Mouse (Mus musculus) kidney, postnatal 14 days (tissue): ENCODE data around the gene Loxl1.
A peak's percentile ranks its signal among the peaks of the same experiment; 100 is the strongest.
"Not testable (repeated sequence)": the region's sequence is repeated elsewhere in the genome, so short reads cannot be mapped to it uniquely, and the experiment has no call there.

Experiments used
- DNase-seq: peaks from one replicate; pipeline ENCODE4 v3.0.0; 2022; ENCODE audit warnings: mixed read lengths

The Loxl1 gene

DNA sequence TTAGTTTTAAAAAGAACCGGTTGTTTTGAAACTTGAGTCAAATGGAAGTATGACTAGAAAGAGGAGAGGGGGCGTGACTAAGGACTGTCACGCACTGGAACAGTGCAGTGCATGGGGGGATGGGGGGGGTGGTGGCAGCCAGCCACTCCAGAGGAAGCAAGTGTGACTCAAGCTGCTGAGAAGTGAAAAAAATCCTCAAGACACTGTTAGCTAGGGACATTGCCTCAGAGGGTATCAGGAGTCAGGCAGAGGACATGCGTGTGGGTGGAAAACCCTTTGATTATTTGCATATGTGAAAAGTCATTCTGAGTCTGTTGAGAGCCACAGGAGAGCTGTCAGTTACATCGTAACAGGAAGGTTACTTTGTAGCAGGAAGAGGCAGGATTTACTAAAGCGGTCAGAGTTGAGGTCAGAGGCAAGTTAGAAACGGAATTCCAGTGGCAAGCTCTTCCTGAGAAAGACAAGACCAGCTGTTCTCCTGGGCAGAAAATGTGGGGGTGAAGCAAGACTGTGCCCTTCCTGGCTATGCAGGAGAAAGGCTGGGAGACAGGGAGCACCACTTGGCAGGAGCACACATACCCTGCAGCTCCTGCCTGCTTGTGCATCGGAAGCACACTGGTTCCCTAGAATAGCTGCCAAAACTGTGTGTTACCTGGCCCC is 37.7 kb downstream of the Loxl1 start:
- DNase-seq: peak; percentile 77

DNA sequence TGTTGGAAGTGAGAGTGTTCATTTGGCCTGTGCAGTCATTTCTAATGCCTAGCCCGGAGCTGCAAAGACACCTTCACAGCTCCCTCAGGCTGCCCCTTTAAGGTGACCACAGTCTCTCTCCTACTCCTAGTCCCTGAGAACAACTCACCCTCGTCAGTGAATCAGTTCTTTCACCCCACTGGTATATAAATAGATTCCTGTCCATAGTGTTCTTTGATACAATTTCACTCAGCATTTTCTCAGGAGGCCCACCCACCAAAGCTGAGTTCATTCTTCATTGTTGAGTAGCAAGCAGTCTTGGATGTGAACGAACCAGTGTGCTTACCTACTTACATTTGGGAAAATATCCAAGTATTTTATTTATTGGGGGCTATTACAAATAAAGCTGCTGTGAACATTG is 38.4 kb downstream of the Loxl1 start:
- DNase-seq: no peak

DNA sequence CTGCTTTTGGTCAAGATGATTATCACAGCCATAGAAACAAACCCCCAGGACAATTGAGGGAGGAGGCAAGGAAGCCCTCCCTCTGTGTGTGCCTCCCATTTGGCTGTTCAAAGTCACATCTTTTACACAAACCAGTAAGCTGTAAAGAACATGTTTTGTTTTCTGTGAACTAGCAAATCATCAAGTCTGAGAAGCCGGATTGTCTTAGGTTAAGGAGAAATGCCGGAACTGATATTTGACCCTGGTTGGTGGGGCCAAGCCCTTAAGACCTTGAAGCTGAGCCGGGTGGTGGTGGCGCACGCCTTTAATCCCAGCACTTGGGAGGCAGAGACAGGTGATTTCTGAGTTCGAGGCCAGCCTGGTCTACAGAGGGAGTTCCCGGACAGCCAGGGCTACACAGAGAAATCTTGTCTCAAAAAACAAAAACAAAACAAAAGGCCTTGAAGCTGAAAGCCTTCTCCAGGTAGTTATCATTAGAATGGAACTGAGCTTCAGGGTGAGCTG is 38.8 kb downstream of the Loxl1 start:
- DNase-seq: no peak

DNA sequence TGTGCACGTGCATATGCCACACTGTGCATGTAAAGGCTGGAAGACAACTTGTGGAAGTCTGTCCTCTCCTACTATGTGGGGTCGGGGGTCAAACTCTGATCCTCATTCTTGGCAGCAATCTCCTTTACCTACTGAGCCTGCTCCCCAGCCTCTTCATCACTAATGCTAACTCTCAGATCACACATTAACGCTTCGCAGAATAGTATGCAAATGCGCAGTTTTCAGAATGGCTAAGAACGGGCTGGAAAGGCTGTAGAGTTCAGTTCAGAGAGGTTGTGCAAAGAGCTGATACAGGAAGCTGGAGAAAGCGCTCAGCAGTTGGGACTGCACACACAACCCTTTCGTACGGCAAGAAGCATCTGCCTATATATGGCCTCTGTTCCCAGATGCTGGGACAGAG is 40.1 kb downstream of the Loxl1 start:
- no peak for DNase-seq

DNA sequence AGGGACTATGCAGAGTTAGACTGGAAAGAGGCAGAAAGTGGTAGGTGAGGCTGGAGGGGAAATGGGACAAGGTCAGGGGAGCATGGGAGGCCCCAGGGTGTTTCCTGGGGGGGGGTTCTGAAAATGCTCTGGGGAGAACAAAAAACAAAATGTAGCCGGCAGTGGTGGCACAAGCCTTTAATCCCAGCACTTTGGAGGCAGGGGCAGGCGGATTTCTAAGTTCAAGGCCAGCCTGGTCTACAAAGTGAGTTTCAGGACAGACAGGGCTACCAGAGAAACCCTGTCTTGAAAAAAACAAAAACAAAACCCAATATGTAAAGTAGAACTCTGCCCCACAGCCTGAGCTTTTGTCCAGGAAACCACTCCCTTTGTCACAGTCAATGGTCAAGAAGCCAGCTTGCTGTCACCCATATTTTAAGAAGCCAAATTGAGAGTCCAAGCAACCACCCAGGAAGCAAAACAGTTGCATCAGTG is 40.9 kb downstream of the Loxl1 start:
- DNase-seq: no peak

DNA sequence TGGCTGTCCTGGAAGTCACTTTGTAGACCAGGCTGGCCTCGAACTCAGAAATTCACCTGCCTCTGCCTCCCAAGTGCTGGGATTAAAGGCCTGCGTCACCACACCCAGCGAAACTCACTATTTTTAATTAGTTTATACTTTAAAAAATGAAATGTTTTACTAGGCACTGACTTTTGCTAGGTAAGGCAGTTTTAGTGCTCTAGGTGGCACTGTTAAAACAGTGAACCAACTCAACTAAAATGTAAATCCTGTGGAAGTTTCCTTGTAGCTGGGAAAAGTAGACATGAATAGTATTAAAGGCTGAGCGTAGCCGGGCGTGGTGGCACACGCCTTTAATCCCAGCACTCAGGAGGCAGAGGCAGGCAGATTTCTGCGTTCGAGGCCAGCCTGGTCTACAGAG is 41.4 kb downstream of the Loxl1 start:
- not testable (repeated sequence) for DNase-seq

DNA sequence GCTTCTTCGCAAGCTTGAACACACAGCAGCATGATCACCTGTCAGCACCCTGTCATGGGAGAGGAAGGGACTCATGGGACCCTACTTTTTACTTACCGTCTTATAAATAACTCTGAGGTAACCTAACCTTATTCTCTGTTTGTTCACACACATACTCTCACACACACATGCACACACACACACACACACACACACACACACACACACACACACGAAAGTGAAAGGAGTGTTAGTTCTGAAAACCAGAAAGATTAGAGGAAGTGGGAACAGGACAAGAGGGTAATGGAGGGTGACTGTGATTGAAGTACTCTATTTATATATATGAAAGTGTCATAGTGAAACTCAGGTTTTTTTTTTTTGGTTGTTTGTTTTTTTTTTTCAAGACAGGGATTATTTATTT is 41.9 kb downstream of the Loxl1 start:
- DNase-seq: no peak

DNA sequence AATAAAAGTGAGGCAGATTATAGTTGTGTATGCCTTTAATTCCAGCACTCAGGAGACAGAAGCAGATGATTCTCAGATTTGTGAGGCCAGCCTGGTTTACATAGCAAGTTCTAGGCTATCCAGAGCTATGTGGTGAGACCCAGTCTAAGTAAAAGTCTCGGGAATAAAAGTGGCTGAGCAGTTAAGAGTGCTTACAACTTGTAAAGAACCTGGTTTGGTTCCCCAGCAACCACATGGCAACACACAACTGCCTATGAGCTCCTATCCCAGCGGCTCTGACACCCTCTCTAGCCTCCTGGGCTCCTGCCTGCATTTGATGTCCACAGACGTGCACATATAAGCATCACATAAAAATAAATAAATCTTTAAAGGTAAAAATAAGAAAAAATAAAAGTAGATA is 42.9 kb downstream of the Loxl1 start:
- DNase-seq: no peak

DNA sequence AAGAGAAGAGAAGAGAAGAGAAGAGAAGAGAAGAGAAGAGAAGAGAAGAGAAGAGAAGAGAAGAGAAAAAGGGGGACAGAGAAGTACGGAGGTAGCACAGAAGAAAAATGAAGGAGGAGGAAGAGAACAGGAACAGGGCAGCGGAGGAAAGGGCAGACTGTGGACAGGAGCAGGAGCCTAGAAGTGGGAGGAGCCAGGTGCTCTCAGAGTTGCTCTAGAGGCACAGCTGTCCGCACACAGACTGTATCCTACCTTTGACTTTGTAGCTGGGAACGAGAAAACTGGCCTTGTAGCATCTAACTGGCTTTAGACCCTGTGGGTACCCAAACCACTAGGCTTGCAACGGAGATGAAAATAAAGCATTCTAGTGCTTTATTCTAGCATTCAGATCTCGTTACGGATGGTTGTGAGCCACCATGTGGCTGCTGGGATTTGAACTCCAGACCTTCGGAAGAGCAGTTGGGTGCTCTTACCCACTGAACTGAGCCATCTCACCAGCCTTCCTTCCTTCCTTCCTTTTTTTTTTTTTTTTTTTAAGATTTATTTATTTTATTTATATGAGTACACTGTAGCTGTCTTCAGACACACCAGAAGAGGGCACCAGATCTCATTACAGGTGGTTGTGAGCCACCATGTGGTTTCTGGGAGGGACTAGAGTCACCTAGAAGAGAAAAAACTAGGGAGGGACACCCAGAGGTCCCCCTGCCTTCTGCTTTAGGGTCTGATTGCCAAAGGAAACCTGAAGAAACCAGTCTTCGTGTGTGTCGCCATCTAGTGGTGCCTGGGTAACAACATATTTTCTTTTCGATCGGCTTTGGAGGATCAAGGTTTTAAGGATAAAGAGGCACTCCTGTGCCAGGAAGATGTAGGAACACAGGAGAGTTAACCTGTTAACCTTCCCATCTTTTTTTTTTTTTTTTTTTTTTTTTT is 44.3 kb downstream of the Loxl1 start:
- DNase-seq: peak; percentile 76

DNA sequence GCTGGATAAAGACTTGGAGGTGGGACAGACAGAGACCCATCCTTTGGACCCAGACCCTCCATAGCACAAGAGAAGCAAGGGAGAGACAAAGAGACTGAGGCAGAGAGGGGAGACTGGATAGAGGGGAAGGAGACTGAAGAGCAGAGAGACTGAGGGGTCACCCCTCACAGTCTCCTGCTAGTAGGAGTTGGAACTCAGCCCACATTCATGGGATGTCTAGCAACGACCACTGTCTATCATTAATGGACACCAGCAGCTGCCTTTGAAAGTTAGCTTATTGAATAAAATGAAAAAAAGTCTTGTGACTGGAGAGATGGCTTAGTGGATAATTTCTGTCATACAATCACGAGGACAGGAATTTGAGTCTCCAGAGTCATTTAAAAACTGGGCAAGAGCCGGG is 45.9 kb downstream of the Loxl1 start:
- DNase-seq: no peak

DNA sequence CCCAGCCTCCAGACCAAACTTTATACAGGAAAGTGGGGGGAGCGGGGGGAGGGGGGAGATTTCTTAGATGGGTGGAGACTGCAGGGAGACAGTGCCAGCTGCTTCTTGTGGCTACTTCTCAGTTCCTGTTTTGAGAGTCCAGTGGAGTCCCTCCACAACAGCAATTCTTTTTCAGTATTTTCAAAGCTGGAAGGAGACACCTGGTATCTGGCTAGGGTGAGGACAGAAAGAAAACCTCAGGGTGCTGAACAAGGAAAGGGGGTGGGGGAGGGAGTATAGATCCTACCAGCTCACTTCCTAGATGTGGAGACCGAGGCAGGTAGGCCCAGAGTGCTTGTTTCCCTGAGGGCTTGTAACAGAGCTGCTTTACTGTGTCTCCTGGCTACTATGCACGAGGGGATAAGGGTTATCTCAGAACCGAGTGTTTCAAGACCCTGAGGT is 46.4 kb downstream of the Loxl1 start:
- no peak for DNase-seq

DNA sequence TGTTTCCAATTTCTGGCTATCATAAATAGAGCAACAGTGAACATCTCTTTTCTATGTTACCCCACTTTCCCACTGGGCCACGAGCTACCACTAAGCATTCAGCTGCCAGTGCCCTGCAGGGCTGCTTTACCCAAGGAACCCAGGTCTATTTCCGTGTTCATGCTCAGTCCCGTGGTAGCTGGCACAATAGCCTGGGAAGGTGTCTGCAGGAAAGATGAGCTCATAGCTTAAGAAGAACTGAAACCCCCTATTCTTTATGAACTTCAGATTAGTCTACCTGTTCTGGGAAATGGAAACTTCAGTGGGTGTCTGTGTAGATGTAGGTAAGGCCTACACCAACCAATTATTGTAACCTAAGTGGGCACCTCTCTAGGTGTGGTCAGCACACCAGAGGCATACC is 47.6 kb downstream of the Loxl1 start:
- DNase-seq: no peak

DNA sequence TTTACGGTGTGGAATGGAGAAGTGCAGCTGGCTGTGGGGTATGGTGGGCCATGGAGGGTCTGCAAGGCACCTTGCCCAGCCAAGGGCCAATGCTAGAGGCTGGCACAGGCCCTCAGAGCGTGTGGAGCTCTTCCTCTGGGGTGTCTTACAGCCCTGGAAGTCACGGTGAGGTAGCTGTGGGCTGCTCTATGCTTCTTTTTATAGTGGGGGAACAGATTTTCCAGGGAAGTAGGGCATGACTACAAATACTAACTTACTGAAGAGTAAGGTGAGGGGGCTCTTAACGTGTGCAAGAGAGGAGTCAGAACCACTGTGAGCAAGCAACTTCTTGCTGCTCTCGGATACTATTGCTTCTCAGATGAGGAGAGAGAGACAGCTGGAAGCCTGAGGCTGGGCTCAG is 50.5 kb downstream of the Loxl1 start:
- DNase-seq: no peak

DNA sequence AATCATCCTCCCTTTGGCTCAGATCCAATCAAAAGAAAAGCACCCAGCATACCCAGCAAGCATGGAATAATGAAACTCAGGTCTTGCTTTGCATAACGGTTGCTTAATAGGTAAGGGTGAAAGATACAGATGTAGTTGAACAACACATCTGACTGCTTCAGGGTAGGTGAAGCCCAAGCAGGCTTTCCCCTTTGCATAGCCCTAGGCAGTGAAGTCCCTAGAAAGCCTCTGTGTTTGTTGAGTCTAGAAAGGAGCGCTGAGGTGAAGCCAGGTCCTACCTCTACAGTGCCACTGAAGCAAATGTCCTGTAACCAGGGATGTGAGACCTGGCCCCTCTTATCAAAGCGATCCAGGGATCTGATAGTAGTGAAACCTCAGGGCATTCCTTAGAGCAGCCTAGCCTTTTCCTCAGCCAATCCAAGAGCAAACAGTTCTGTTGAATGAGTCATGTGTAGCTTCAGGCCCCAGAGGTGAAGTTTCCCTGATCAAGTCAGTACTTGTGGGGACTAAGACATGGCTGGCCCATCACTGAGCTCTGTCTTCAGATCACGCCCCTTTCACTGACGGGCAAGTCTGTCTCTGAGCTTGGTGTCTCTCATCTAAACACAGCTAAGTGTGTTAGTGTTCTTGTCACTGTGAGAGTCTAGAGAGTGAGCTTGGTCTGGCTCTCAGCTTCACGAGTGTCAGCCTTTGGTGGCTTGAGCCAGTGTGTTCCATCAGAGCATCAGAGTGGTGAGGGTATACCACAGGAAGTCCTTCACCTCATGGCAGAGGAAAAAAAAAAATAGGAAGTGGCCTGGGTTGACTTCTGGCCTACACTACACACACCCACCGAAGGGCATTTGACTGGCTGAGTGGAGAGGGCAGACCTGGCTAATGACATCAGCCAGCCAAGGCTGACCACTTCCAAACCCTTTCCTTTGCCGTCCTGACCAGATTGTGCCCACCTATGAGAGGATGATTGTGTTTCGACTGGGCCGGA is 57.0 kb downstream of the Loxl1 start:
- DNase-seq: no peak

DNA sequence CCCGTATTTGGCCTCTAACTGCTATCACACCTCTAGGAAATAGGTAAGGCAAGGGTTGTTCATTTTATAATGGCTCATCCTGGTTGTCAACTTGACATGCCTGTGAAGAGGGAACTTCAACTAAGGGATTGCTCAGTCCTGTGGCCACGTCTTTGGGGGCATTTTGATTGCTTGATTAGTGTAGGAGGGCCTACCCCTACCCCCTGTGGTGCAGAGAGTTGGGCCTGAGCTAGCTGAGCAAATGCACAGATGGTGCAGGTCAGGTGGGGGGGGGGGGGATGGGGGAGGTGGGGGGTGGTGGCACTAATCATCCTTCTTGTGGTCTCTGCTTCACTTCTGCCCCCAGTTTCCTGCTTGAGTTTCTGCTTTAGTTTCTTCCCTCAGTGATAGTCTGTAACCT is 57.9 kb downstream of the Loxl1 start:
- DNase-seq: no peak

DNA sequence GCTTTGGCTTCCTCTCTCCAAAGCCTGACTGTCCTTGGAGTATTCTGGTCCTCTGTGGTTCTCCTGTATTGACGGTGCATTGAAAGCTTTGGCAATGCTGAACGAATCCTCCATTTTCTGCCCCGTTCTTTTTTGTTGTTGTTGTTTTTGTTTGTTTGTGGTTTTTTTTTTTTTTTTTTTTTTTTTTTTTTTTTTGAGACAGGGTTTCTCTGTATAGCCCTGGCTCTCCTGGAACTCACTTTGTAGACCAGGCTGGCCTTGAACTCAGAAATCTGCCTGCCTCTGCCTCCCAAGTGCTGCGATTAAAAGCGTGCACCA is 59.2 kb downstream of the Loxl1 start:
- not testable (repeated sequence) for DNase-seq

DNA sequence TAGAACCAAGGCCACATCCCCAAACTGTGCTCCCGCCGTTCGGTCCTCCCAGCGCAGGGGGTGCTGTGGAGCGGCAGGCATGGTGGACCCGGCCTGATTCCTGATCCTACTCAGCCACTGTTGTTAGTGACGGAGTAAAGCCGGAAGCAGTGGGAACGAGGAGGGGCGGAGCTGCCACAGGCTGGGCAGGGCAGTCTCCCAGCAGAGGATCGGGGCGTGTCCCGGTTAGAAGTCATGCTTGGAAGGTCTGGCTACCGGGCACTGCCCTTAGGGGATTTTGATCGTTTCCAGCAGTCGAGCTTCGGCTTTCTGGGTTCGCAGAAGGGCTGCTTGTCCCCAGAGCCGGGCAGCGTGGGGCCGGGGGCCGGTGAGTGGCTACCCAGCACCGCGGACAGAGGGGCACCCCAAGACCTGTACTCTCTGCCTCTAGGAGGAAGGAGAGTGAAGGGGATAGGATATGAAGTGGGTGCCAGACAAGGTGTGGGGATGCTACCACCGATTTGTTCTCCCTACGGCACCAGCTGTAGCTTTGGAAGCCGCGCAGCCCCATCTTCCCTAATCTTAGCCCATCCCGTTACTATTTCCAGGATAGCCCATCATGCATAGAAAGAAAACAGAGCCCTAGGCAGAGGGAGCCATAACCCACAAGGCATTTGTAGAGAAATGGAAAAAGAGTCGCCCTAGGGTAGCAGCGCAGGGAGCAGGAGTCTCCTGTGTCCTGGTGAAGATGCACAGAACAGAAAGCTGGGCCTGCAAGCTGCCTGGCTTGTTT is 59.8 kb downstream of the Loxl1 start, which contains the start of gene Stoml1:
Gene Stoml1 (plus strand): TSS at position 132 of the 772 bp plus-strand sequence.
- peak; percentile 96 for DNase-seq

DNA sequence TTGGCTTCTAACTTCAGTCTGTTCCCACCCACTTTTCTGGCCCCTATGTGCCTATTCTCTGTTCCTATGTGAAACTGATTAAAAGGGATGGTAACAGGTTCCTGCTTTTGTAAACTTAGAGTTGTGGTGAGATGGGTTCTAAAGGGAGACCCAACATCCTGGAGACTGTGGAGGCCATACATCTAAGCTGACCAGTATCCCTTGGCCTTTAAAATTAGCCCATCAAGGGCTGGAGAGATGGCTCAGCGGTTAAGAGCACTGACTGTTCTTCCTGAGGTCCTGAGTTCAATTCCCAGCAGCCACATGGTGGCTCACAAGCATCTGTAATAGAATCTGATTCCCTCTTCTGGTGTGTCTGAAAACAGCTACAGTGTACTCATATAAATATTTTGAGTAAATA is 62.3 kb downstream of the Loxl1 start:
- not testable (repeated sequence) for DNase-seq

DNA sequence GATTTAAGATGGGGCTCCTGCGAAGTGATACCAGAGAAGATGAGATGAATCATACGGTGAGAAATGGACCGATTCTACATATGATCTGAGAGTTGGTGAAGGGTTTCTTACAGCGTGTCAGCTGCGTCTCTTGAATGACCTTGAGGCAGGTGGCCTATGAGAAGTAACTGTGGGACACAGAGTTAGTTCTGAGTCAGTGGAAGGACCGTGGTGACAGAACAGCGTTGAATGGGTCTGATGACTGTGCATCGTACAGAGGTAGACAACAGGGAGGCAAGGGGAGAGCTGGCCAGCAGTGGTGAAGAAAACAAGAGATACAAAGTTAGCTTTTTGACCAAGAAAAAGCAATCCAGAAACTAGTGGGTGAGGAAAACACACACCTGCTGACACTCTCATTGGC is 62.7 kb downstream of the Loxl1 start:
- no peak for DNase-seq

DNA sequence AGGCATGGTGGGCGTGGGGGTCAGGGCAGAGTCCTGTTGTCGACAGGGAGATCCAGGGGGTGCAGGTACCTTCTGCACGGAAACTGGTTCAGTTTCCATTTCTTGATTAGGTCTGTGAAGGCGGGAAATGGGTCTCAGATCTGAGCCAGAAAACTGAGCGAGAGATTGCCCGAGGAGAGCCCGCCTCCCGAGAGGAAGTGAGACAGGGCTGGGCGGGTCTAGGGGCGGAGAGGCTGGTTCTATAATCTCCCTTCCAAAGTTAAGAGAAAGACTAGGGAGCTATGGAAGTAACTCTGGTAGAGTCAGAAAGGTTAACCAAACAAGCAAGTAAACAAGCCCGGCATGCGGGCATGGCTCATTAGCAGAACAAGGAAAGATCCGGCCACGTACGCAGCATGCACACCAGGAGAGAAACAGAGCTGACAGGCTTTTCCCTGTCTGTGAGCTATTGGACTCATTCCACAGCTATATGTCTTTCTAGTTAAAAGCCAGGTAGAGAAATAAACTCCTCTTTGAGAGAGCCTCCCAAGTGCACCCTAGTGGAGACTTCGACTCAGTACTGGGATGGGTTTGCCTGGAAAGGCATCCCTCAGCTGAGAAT is 63.3 kb downstream of the Loxl1 start, which contains the start of gene Pml:
Gene Pml (minus strand): TSS at position 195 of the 601 bp plus-strand sequence.
- DNase-seq: peak; percentile 87

DNA sequence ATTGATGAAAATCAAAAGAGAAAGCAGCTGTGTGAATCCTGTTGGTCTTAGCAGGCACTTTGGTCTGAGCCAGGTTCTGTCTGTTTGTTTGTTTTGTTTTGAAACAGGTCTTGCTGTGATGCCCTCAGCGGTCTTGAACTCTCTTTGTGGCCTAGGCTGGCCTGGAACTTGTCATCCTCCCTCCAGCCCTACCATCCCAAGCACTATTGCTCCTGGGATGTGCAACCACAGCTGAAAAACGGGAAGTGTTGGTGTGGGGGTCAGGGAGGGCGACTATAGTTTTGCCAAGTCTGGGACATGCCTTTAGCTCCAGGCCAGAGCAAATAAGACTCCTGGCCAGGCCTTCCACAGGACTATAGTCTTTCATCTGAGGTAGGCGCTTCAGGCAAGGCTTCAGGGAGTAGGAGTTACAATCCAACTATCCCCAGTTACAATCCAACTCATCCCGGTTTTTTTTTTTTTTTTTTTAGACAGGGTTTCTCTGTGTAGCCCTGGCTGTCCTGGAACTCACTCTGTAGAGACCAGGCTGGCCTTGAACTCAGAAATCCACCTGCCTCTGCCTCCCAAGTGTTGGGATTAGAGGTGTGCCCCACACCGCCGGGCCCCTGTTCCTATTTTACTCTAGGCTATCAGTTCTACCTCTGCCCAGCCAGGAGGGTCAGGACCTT is 64.1 kb downstream of the Loxl1 start:
- no peak for DNase-seq
